Mouse (Mus musculus): Measurements from ENCODE around the gene Tmem116.

The Tmem116 gene

DNA sequence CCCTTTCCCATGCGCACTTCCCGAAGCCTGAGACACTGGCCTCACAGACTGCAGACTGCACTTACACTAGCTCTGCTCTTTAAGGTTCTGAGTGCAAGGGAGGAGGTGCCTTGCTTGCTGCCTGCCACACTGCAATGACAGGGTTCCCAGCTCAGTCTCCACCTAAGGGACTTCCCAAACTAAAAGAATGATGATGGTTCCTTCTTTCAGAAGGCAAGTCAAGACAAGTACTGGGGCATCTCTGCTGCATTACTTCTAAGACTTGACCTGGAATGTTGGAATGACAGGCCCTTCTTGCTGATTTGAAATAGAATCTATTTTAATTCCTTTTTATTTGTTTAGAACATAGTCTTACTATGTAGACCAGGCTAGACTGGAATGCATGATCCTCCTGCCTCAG lies 85.9 kb downstream of the Tmem116 start:
- no peak for DNase-seq (ENCODE audit: low read depth, low spot score)

DNA sequence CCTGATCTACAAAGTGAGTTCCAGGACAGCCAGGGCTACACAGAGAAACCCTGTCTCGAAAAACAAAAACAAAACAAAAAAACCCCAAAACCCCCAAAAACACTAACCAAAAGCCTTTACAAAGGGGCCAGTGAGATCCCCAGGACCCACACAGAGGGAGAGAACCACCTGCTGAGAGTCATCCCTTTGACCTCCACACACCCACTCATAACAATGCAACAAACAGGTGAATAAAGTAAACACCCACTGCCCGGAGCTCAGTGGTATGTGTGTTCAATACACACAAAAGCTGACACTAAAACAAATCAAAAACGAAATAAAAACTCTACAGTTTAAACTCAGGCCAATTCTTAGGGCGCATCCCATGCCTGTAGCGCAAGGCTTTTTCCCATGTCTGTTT lies 88.4 kb downstream of the Tmem116 start:
- no peak for DNase-seq (ENCODE audit: low read depth, low spot score)

DNA sequence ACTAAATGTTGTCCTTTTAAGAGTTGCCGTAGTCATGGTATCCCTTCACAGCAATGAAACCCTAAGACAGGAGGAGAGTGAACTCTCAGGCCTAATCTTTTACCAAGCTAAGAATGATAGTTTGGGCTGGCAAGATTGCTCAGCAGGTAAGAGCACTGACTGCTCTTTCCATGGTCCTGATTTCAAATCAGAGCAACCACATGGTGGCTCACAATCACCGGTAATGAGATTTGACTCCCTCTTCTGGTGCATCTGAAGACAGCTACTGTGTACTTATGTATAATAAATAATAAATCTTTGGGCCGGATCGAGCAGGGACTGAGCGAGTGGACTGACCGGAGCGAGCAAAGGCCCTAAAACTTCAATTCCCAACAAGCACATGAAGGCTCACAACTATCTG lies 89.5 kb downstream of the Tmem116 start:
- DNase-seq (ENCODE audit: low read depth, low spot score), result peak; percentile 14

DNA sequence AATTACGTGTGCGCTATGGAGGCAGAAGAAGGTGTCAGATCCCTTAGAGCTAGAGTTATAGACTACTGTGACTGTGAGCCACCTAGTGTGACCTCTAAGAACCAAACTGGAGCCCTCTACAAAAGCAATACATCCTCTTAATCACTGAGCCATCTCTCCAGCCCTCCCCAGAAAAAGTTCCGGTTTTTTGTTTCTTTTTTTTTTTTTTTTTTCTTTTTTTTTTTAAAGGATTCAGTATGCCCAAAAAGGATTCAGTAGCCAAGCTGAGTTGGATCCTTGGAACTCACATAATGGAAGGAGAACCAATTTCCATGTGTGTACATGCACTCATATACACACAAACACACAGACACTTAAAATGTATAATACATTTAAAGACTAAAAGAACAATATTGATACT lies 91.7 kb downstream of the Tmem116 start:
- no peak for DNase-seq (ENCODE audit: low read depth, low spot score)

DNA sequence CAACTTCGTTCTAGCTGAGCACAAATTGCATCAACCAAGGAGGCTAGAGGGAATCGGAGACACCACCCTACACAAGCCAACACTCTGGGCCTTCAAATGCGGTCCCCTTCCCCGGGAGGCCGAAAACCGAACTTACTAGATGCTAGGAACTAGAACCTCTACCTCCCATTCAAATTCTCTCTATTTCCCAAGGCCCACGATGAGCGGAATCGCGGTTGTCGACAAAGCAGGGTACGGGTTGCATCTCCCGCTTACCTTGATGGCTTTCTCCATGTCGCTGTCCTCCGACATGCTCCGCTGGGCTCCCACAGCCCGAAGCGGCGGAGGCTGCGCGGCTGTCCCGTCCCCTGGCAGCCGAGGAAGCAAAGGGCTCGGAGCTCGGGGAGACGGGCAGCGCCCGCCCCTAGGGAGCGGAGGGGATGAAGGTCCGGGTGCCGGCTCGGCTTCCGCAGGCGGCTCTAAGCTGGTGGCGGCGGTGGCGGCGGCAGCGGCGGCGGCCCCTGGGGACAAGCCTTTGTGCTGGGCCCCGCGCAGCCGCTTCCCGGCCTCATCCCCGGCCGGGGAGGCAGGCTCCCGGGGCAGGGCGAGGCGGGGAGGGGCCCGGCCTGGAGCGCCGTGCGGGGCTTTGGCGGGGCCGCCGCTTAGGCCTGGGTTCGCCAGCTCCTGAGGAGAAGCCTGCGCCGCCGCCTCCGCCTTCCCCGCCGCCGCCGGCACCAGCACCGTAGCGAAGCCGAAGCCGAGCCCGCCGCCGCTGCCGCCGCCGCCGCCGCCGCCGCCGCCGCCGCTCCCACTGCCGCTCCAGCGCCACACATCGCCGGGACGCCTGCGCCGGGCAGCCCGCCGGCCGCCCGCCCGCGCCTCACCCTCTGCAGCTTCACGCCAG lies 93.5 kb downstream of the Tmem116 start, which contains the start of the genes Adam1a and Gm42878:
Gene Adam1a, minus strand, starts transcription at position 573 of the 883 bp plus-strand sequence.
Gene Gm42878, minus strand, starts transcription at position 573 of the 883 bp plus-strand sequence.
- peak; percentile 65 for DNase-seq (ENCODE audit: low read depth, low spot score)

DNA sequence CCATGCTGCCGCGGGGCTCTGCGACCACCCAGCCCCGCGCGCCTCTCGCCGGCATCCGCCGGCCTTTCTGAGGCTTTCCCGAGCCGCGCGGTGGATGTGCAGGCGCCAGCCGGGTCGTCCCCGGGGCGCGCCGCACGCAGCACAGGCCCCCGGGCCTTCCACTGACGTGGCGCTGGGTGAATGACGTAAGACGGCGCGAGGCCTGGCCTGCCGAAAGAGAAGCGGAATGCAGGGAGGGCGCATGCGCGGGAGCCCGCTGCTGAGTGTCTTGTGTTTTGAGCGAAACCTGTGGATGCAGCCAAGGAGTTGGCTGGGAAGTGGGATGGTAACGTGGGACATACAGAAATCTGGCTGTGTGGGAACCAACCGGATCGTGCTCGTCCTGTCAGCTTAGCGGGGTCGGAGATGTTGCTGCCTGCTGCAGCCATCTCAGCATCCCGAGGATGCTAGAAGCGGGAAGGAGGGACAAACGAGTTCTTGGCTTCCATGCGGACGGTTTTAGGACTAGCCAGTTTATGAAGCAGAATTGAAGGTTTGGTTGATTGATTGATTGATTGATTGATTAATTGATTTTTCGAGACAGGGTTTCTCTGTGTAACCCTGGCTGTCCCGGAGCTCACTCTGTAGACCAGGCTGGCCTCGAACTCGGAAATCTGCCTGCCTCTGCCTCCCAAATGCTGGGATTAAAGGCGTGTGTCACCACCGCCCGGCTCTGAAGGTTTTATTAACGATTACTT lies 94.3 kb downstream of the Tmem116 start, which contains the start of gene Mapkapk5:
Gene Mapkapk5, minus strand, starts transcription at position 113 of the 737 bp plus-strand sequence.
- peak; percentile 97 for DNase-seq (ENCODE audit: low read depth, low spot score)

DNA sequence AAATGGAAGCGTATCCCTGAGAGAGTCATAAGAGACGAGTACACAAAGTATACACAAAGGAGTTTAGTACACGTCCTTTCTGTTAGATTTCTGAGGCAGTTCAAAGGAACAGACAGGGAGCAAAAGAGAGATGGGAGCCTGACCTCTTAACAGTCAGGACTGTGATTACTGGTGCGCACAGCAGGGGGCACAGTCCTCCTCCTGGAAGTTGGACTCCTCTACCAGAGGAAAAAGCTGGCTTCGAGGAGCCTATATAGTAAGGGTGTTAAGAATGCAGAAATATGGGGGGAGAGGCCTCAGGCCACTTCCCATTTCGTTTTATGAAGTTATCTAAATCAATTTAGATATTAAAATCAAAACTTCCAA lies 94.8 kb downstream of the Tmem116 start:
- peak; percentile 63 for DNase-seq (ENCODE audit: low read depth, low spot score)

DNA sequence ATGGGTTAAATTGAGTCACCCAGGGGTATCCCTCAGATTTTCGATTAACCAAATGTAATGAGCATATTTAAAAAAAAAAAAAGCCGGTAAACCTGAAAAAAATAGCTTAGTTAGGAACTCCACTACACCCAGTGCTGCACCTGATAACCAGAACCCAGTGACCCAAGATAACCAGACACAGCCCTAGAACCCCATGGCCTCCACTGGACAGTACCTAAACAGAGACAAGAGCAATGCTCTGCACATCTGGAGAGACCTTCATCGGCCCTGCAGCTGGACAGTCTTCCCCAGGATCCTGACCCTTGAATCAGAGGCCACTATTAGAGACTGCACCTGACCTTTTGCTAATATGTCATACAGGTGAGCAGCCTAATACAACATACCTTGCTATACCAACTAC lies 95.4 kb downstream of the Tmem116 start:
- no peak for DNase-seq (ENCODE audit: low read depth, low spot score)

DNA sequence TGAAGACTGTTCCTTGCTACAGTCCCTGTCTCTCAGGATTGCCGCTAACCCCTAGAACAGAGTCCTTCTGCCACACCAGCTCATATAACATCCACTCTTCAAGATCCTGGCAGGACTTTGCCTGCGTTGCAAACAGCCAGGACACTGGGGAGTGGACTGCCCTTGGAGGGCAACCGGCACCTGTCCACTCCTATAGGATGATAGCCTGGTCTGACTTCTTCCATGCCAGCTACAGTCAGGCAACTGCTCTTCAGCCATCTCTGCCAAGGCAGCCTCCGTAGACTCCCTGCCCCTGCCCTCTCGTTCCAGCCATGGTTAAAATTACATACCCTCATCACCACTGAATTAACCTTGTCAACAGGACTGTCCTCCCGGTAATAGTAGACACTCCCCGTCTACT lies 97.5 kb downstream of the Tmem116 start:
- no peak for DNase-seq (ENCODE audit: low read depth, low spot score)

DNA sequence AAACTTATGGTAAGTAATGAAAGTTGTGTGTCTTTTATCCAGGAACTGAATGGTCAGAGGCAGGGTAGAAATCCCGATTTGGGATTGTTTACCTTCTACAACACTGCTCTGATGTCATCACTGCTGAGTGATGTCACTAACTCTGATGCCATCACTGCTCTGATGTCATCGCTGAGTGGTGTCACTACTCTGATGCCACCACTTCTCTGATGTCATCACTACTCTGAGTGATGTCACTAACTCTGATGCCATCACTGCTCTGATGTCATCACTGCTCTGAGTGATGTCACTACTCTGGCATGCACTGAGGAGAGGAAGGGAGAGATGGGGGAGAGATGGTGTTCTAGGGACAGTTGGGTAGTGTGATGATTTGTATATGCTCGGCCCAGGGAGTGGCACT lies 110.7 kb downstream of the Tmem116 start:
- no peak for DNase-seq (ENCODE audit: low read depth, low spot score)

DNA sequence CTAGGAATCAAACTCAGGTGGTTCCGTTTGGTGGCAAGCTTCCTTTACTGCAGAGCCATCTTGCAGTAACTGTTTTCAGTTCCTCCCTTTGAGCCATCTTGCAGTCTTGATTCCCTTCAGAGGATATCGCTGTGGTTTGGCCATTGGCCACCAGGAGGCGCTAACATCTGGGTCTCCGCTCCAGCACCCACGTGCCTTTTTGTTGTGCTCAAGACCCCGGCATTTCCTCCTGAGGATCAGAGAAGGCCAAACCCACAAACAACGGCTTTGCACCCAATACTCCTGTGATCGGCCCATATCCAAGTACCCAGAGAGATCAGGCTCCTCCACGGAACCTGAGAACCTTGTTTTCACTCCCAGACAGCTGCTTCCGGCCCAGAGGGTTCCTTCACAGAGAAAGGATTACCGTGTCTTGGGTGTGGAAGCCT lies 112.8 kb downstream of the Tmem116 start:
- peak; percentile 86 for DNase-seq (ENCODE audit: low read depth, low spot score)

DNA sequence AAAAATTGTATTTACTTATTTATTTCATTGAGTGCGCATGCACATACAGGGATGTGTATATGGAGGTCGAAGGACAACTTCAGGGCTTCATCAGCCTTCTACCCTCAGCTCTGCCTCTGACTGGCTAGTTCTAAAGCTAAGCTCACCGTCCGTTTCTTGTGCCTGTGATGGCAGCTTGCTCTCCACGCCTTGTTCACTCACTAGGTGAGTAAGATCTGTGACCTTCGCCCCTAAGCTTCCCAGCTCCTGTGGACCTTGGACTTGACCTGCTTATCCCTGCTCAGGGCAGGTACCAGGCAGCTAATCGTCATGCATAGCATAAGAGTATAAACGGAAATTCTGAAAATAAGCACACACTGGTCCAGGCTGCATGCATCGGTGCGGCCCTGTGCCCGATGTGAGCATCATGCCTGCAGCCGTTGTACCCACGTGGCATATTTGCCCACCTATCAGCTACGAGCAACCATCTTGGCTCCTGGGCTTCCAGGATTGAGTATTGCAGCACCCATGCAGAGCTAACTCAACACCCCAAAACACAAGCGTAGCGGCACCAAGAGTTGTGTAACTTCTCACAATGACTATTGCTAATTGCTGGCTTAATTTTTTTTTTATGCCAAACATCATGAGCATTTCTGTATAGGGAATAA lies 114.5 kb downstream of the Tmem116 start:
- DNase-seq (ENCODE audit: low read depth, low spot score), result no peak

DNA sequence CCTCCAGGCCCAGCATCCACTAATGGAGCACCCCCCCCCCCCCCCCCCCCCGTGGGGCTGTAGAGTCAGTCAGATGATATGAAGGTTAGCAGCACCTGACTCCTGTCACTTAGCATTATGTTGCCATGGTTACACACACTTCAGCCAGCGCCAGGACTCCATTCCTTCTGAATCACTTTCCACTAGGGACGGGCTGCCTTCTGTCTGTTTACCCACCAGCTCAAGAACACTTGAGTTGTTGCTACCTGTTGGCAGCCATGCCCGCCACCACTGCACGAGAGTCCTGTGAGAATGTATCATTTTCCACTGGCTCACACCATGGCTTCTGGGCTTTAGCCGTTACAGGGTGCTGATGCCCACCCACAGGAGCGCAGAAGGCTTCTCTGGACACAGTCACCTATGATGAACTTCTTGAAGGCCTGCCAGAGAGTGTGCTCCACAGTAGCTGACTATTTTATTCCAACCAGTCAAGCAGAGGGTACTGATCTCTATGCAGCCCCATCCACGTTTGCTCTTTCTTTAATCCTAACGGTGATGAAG lies 118.3 kb downstream of the Tmem116 start:
- DNase-seq (ENCODE audit: low read depth, low spot score), result no peak

DNA sequence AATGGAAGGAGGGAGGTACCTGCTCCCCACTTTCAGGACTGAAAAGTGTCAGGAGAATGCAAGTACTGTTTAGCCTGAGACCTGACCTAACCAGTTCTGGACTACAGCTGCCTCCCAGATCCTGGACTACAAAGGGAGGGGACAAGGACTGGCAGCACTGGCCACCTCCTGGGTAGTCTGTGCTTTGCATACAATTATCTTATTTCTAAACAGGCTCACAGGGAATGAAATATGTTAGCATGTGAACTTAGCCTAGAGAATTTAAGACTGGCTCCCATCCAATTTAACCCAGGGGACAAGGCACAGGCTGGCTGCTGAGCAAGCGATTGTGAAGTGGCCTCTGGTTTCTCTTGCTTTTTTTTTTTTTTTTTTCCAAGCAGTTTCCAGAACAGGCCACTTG lies 119.1 kb downstream of the Tmem116 start:
- no peak for DNase-seq (ENCODE audit: low read depth, low spot score)

Measured in CD4-positive helper T cell, adult 2 months (primary cell).